Mouse (Mus musculus): ENCODE results near the gene Gpr162. TPM values are rescaled to one million over a fixed set of nuclear protein-coding genes. Genes with fewer than 3 reads are reported as not detected.
A peak's percentile ranks its signal among the peaks of the same experiment; 100 is the strongest.

Gene Gpr162
- total and polyA plus RNA-seq, 3 experiments, result 0.41 to 1.0 (median 0.44) TPM

DNA sequence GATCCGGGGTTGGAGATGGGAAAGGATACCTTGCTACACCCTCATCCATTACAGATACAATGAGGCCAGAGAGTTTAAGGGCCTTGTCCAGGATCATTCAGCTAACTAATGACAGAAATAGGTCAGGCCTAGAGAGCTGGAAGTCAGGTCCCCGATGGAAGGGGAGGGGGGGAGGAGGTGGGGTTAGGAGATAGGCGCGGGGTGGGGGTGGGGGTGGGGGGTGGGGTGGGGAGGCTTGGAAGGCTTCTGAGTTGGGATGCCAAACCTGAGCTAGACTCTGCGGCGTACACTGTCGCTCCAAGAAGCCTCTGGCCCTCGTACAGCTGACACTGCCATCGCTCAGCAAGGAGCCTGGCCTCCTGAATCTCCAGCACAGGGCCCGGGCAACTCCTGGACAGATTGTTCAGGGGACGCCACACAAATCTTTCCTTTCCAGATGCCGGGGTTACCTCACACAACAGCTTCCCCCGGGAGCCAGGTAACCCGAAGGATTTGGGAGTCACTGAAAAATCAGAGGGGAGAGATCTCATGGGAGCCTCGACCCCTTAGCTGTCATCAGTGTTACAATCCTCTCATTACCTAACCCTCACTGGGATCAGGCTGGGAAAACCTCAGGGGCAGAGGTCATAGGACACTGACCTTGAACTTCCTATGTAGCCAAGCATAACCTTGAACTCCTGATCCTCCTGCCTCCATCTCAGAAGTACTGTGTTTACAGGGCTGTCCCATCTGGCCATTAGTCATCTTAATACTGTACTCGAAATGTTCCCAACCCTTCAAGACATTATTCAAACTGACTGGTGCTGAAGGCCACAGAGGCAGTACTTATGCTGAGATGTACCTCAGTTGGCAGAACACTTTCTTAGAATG, 41.4 kb upstream of the Gpr162 start:
- H3K9ac ChIP-seq (ENCODE audit: low read depth, low read length), result peak overlapping the region; percentile 30; the same call in 1 of the 2 replicates
- H3K4me3 ChIP-seq, result no peak overlapping the region
- no peak for DNase-seq
- 46% methylated on average over 16 of the region's 16 CpGs for WGBS
- intact Hi-C loops (cut with DNase I), result loop anchor here (1.0 to 5.0 kb wide), 4 partner anchors 12 to 122 kb away; partner anchors contain the start of gene Zfp384
- H3K27ac ChIP-seq, result peak overlapping the region; percentile 95
- H3K4me1 ChIP-seq (ENCODE audit: control insufficient read depth, insufficient read depth, low read length), result peaks cover 3% of the 10 kb centered on the region; the same call in 1 of the 2 replicates
- no peaks in the 10 kb centered on the region for H3K79me2 ChIP-seq (replicated peaks; ENCODE audit: control insufficient read depth, insufficient read depth, low read length)
- TF ChIP-seq POLR2A (IDR thresholded peaks at IDR 0.05; ENCODE audit: insufficient read depth, low read depth, low read length) (no peak), CTCF (IDR thresholded peaks at IDR 0.05) (no peak), EP300 (IDR thresholded peaks at IDR 0.05; ENCODE audit: insufficient read depth, low read depth, low read length) (no peak)
- H3K27me3 ChIP-seq (ENCODE audit: control insufficient read depth, insufficient read depth, low read length), result no peaks in the 10 kb centered on the region
- no peaks in the 10 kb centered on the region for H3K36me3 ChIP-seq (ENCODE audit: control insufficient read depth, insufficient read depth, low read length)

DNA sequence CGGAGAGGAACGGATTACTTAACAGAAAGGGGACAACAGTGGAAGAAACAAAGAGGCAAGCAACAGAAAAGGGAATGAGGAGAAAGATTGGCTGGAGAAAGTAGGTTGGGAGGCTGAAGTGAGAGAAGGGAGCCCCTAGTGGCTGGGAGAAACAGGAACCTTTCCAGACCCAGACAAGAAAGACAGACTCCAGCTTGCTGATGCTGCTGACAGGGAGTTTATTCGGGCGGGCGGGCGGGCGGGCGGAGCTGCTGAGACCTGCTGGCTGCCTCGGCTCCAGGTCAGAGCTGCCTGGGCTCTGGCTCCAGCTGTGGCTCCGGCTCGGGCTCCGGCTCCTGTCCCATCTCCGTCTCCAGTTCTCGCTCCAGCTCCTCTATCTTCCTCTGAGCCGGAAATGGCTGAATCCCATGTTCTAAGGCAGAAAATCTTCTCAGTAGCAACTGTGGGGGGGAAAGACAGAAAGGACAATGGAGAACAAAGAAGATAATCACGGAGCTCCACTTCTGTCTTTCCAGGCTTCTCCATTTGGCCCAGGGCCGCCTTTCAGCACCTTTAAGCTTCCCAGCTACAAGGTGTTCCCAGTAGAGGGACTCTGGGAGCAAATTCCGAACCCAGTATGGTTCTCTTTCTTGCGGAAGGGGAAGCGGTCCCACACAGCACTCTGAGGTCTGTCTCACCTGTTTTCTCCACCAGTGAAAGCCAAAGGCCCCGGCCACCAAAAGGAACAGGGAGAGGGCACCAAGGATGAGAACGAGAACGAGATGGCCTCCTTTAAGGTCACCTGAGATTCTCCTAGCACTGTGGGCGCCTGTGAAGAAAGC, 40.6 kb upstream of the Gpr162 start:
- Histone ChIP-seq H3K4me1 (ENCODE audit: control insufficient read depth, insufficient read depth, low read length) (peaks cover 3% of the 10 kb centered on the region; the same call in 1 of the 2 replicates), H3K27ac (peak overlapping the region; percentile 95), H3K4me3 (peak overlapping the region; percentile 54), H3K79me2 (replicated peaks; ENCODE audit: control insufficient read depth, insufficient read depth, low read length) (no peaks in the 10 kb centered on the region), H3K27me3 (ENCODE audit: control insufficient read depth, insufficient read depth, low read length) (no peaks in the 10 kb centered on the region), H3K36me3 (ENCODE audit: control insufficient read depth, insufficient read depth, low read length) (no peaks in the 10 kb centered on the region), H3K9ac (ENCODE audit: low read depth, low read length) (peak overlapping the region; percentile 74)
- 12% methylated on average over 24 of the region's 24 CpGs for WGBS
- intact Hi-C loops (cut with DNase I), result loop anchor here (1.0 to 5.0 kb wide), 4 partner anchors 13 to 123 kb away; partner anchors contain the start of gene Zfp384
- DNase-seq, result peak; percentile 67 to 83
- TF ChIP-seq CTCF (IDR thresholded peaks at IDR 0.05) (peak; percentile 63), EP300 (IDR thresholded peaks at IDR 0.05; ENCODE audit: insufficient read depth, low read depth, low read length) (peak; percentile 69; the same call in 1 of the 2 replicates), POLR2A (IDR thresholded peaks at IDR 0.05; ENCODE audit: insufficient read depth, low read depth, low read length) (peak; percentile 25)

DNA sequence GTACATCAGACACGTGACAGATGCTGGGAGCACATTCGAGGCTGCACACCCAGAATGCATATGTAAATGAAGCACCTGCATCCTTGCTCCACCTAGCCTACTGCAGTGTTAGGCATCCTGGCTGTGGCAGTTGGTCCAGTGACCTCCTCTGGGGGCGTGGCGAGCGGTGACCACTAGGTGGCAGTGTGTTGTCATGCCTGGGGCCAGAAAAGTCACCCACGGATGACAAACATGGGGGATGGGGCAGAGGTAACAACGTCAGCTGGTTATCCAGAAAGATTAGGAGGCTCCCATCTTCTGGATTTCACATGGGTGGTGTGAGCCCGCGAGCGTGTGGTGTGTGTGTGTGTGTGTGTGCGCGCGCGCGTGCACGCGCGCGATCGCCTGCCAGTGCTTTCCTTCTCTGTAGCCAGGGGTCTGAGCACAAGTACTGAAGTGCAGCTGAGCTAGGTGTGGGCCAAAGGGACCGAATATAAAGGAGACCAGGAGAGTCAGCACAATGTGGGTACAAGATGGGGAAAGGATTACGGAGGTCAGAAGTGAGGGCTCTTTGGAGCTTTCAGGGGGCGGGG, 39.9 kb upstream of the Gpr162 start:
- Histone ChIP-seq H3K4me1 (ENCODE audit: control insufficient read depth, insufficient read depth, low read length) (peaks cover 3% of the 10 kb centered on the region; the same call in 1 of the 2 replicates), H3K79me2 (replicated peaks; ENCODE audit: control insufficient read depth, insufficient read depth, low read length) (no peaks in the 10 kb centered on the region), H3K9ac (ENCODE audit: low read depth, low read length) (peak overlapping the region; percentile 74), H3K27me3 (ENCODE audit: control insufficient read depth, insufficient read depth, low read length) (no peaks in the 10 kb centered on the region), H3K36me3 (ENCODE audit: control insufficient read depth, insufficient read depth, low read length) (no peaks in the 10 kb centered on the region), H3K27ac (peak overlapping the region; percentile 95), H3K4me3 (peak overlapping the region; percentile 54)
- peak; percentile 41; the same call in 1 of the 2 replicates for TF ChIP-seq POLR2A (IDR thresholded peaks at IDR 0.05; ENCODE audit: insufficient read depth, low read depth, low read length)
- TF ChIP-seq CTCF (IDR thresholded peaks at IDR 0.05), result peak; percentile 79
- TF ChIP-seq EP300 (IDR thresholded peaks at IDR 0.05; ENCODE audit: insufficient read depth, low read depth, low read length), result peak; percentile 97
- intact Hi-C loops (cut with DNase I), result loop anchor here (1.0 to 5.0 kb wide), 7 partner anchors 14 to 181 kb away; partner anchors contain the start of gene Zfp384
- under 1% methylated on average over 23 of the region's 23 CpGs for WGBS
- peak; percentile 93 to 97 for DNase-seq

DNA sequence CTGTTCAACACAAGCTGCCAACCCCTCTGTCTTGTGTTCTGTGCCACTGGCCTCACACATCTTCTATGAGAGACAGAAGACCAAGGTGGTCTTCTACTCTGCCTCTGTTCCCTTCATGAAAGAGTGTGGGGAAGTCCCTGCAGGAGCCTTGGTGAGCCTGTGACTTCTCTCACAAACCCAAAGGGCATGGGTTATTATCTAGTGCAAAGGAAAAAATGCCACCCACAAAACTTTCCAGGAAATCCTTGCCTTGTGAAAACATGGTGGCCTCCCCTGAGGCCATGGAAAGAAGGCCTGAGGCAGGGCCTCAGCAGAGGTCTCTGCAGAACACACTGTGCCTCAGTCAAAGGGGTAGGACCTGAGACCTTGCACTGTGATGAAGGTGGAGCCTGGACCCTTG, 38.1 kb upstream of the Gpr162 start:
- Histone ChIP-seq H3K79me2 (replicated peaks; ENCODE audit: control insufficient read depth, insufficient read depth, low read length) (no peaks in the 10 kb centered on the region), H3K27me3 (ENCODE audit: control insufficient read depth, insufficient read depth, low read length) (no peaks in the 10 kb centered on the region), H3K9ac (ENCODE audit: low read depth, low read length) (no peak overlapping the region), H3K36me3 (ENCODE audit: control insufficient read depth, insufficient read depth, low read length) (no peaks in the 10 kb centered on the region), H3K4me1 (ENCODE audit: control insufficient read depth, insufficient read depth, low read length) (peaks cover 3% of the 10 kb centered on the region; the same call in 1 of the 2 replicates), H3K4me3 (no peak overlapping the region), H3K27ac (no peak overlapping the region)
- DNase-seq, result no peak
- intact Hi-C loops (cut with DNase I), result loop anchor here (5.0 kb wide), 1 partner anchor 125 kb away; no protein-coding TSS in a partner anchor
- TF ChIP-seq POLR2A (IDR thresholded peaks at IDR 0.05; ENCODE audit: insufficient read depth, low read depth, low read length), result no peak
- TF ChIP-seq CTCF (IDR thresholded peaks at IDR 0.05), result no peak
- TF ChIP-seq EP300 (IDR thresholded peaks at IDR 0.05; ENCODE audit: insufficient read depth, low read depth, low read length), result no peak

DNA sequence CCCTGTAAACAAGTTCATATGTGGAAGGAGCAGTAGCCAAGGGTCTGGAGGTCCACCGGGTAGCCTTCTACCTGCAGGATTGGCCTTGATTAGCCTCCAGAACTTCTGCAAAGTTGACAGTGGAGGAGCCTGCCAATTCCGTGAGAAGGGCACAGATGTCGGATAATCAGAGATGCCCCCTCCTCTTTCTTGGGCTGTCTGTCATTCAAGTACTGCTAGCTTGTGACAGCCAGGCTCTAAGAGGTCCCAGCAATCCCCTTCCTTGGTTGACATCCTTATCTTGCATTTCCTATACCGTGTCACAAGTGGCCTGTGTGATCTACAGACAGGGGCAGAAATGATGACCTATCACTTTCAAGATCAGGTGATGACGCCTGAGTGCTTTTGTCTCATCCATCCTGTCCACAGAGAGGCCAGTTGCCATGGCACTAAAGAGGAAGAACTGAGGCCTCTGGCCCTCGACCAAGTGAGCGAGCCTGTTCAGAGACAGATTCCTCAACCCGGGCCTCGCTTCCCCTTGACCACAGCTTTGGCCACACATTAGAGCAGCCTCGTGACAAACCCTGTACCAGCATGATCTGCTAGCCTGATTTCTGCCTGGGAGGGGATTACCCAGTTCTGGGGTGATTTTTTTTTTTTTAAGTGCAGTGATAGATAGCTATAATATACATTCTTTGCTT, 37.2 kb upstream of the Gpr162 start:
- DNase-seq, result peak in 1 of 2 experiments; percentile 68
- no peaks in the 10 kb centered on the region for H3K36me3 ChIP-seq (ENCODE audit: control insufficient read depth, insufficient read depth, low read length)
- H3K9ac ChIP-seq (ENCODE audit: low read depth, low read length), result no peak overlapping the region
- H3K4me3 ChIP-seq, result no peak overlapping the region
- no peaks in the 10 kb centered on the region for H3K27me3 ChIP-seq (ENCODE audit: control insufficient read depth, insufficient read depth, low read length)
- H3K79me2 ChIP-seq (replicated peaks; ENCODE audit: control insufficient read depth, insufficient read depth, low read length), result no peaks in the 10 kb centered on the region
- H3K4me1 ChIP-seq (ENCODE audit: control insufficient read depth, insufficient read depth, low read length), result peaks cover 3% of the 10 kb centered on the region; the same call in 1 of the 2 replicates
- intact Hi-C loops (cut with DNase I), result loop anchor here (5.0 kb wide), 1 partner anchor 126 kb away; no protein-coding TSS in a partner anchor
- no peak for TF ChIP-seq POLR2A (IDR thresholded peaks at IDR 0.05; ENCODE audit: insufficient read depth, low read depth, low read length)
- no peak for TF ChIP-seq EP300 (IDR thresholded peaks at IDR 0.05; ENCODE audit: insufficient read depth, low read depth, low read length)
- TF ChIP-seq CTCF (IDR thresholded peaks at IDR 0.05), result no peak
- no peak overlapping the region for H3K27ac ChIP-seq
- 40% methylated on average over 10 of the region's 10 CpGs for WGBS

Measured in heart, adult 2 months (tissue).